Mouse (Mus musculus) lung, embryonic 14.5 days (tissue): Measurements from ENCODE around the gene Tubgcp5. TPM values are rescaled to one million over a fixed set of nuclear protein-coding genes. Genes with fewer than 3 reads are reported as not detected.
A peak's percentile ranks its signal among the peaks of the same experiment; 100 is the strongest.
"Not testable (repeated sequence)": the region's sequence is repeated elsewhere in the genome, so short reads cannot be mapped to it uniquely, and the experiment has no call there.

Experiments
- ATAC-seq: fragments of 200-750 bp; cut with Nextera tagmentation; 2 replicates; pipeline ENCODE4 v1.8.0; 2017; ENCODE audit warnings: mild to moderate bottlenecking, moderate TSS enrichment, moderate library complexity; ENCODE audit not compliant: insufficient read depth
- DNase-seq: peaks from one replicate; pipeline ENCODE4 v3.0.0-alpha.2; 2015
- H3K27ac ChIP-seq: fragments of 300-500 bp; sonication (generic); 2 replicates; pipeline ENCODE4 v1.5.1; 2014; ENCODE audit warnings: low read depth, mild to moderate bottlenecking, moderate library complexity
- H3K27me3 ChIP-seq: fragments of 300-500 bp; sonication (generic); 2 replicates; pipeline ENCODE4 v1.6.1; 2014; ENCODE audit warnings: low read length, control low read depth; ENCODE audit not compliant: insufficient read depth
- H3K36me3 ChIP-seq: fragments of 300-500 bp; sonication (generic); 2 replicates; pipeline ENCODE4 v1.6.1; 2014; ENCODE audit warnings: control low read depth; ENCODE audit not compliant: insufficient read depth
- H3K4me1 ChIP-seq: fragments of 300-500 bp; sonication (generic); 2 replicates; pipeline ENCODE4 v1.6.1; 2014; ENCODE audit warnings: antibody characterized with exemption, control low read depth; ENCODE audit not compliant: insufficient read depth
- H3K4me2 ChIP-seq: fragments of 300-500 bp; sonication (generic); 2 replicates; pipeline ENCODE4 v1.6.1; 2014; ENCODE audit warnings: mild to moderate bottlenecking
- H3K4me3 ChIP-seq: fragments of 300-500 bp; sonication (generic); 2 replicates; pipeline ENCODE4 v1.5.1; 2014; ENCODE audit warnings: low read depth, low read length
- H3K9ac ChIP-seq: fragments of 300-500 bp; sonication (generic); 2 replicates; pipeline ENCODE4 v1.6.1; 2014
- H3K9me3 ChIP-seq: fragments of 300-500 bp; sonication (generic); 2 replicates; pipeline ENCODE4 v1.6.1; 2016; ENCODE audit warnings: low read depth, low read length, control low read depth
- CTCF ChIP-seq: IDR thresholded peaks from 2 replicates; pipeline ENCODE4 v1.5.1; 2016; ENCODE audit warnings: antibody characterized with exemption, low read depth
- WGBS: fragments of 180-500 bp; shearing (Covaris S2); extraction: QIAGEN DNeasy Blood & Tissue Kit; methylation state at CpG from one replicate; pipeline ENCODE4 v1.1.7; 2014; 5-methylcytosine and 5-hydroxymethylcytosine counted together
- polyA plus RNA-seq: library from polyadenylated mRNA; unstranded; fragments of >200 nt; fragmentation: Nextera tagmentation; extraction: Ambion mirVana; gene quantifications from 2 replicates; pipeline ENCODE4 v1.2.1, GENCODE M21; 2014

The Tubgcp5 gene
- polyA plus RNA-seq, 1 experiment from 2014 or later = 30.9 TPM

DNA sequence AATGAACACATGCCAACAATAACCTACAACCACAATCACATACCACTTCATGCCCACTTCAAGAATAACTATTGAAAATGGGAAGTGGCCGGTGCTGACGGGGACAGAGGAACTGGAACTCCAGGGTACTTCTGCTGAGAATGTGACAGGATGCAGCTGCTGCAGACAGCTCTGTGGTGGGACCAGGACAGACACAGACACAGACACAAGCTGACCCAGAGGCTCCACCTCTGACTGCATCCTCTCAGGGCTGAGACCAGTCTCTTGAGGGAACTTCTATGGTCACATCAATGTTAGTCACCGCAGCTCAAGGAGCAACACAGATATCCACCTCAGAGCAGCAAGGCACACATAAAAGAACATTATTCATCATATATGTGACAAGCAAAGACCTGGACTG, 9.4 kb upstream of the Tubgcp5 start:
- no peaks in the 10 kb centered on the region for H3K9me3 ChIP-seq
- 29% methylated on average over 3 of the region's 3 CpGs for WGBS
- peaks cover 4% of the 10 kb centered on the region; the same call in 1 of the 2 replicates for H3K4me1 ChIP-seq
- ATAC-seq = no peak
- H3K9ac ChIP-seq = no peak overlapping the region
- H3K27me3 ChIP-seq = no peaks in the 10 kb centered on the region
- no peaks in the 10 kb centered on the region for H3K36me3 ChIP-seq
- H3K27ac ChIP-seq = no peak overlapping the region
- no peak for TF ChIP-seq CTCF
- H3K4me2 ChIP-seq = no peak overlapping the region
- no peak overlapping the region for H3K4me3 ChIP-seq
- peak; percentile 26 for DNase-seq

DNA sequence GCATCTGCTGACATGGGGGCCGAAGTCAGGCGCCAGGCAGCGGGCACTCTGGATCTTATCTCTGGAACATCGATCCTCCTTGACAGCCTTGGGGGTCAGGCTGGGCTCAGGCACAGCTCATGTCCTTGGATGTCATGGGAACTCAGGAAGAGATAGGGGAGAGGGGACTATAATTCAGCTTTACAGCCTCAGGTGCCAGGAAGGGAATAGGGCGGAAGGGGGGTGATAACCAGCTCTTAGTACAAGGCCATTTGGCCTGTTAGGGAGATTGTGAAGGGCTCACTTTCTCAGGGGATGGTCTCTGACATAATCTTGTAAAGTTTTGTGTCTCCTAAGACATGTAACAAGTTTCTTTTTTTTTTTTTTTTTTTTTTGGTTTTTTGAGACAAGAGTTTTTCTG, 3.4 kb upstream of the Tubgcp5 start:
- WGBS = 29% methylated on average over 5 of the region's 5 CpGs
- not testable (repeated sequence) for H3K27me3 ChIP-seq, DNase-seq, H3K4me1 ChIP-seq, H3K9ac ChIP-seq, H3K9me3 ChIP-seq, ATAC-seq, H3K4me3 ChIP-seq, H3K4me2 ChIP-seq, H3K36me3 ChIP-seq, H3K27ac ChIP-seq

DNA sequence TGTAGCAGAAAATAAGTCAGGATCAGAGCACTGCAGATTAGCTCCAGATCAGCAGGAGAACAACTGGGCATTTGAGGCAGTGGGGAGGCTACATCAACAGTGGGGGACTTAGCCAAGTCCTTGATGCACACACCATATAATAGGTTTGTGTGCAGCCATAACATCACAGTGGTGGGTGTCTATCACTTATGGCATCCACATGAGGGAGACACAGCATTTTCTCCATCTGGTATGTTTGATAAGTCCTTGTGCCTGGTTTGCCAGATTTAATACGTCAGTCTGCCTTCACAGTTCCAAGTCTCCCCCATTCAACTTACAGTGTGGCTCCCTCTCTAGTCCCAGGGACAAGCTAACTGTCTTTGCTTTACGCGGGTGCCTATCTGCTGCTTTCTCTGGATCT, 1.7 kb upstream of the Tubgcp5 start:
- DNase-seq (no peak), ATAC-seq (no peak)
- no peaks in the 10 kb centered on the region for H3K27me3 ChIP-seq
- no peak for TF ChIP-seq CTCF
- H3K27ac ChIP-seq = no peak overlapping the region
- H3K4me2 ChIP-seq = no peak overlapping the region
- H3K4me3 ChIP-seq = no peak overlapping the region
- peaks cover 15% of the 10 kb centered on the region for H3K36me3 ChIP-seq
- no peaks in the 10 kb centered on the region for H3K4me1 ChIP-seq
- H3K9me3 ChIP-seq = no peaks in the 10 kb centered on the region
- no peak overlapping the region for H3K9ac ChIP-seq
- 87% methylated on average over 3 of the region's 3 CpGs for WGBS

- H3K27me3 ChIP-seq = no peaks in the 10 kb centered on the region
- peaks cover 23% of the 10 kb centered on the region for H3K36me3 ChIP-seq
- H3K4me2 ChIP-seq = peak overlapping the region; percentile 75
- ATAC-seq (peak; percentile 25; the same call in 1 of the 2 replicates), DNase-seq (peak; percentile 1)
- no peak for TF ChIP-seq CTCF
- H3K9ac ChIP-seq = peak overlapping the region; percentile 82
- no peaks in the 10 kb centered on the region for H3K9me3 ChIP-seq
- H3K4me3 ChIP-seq = peak overlapping the region; percentile 76
- H3K4me1 ChIP-seq = no peaks in the 10 kb centered on the region
- no peak overlapping the region for H3K27ac ChIP-seq
- 38% methylated on average over 13 of the region's 13 CpGs for WGBS
Measured at GRCm38 (mm10) chr7:55793236-55793951, 560 bp upstream of the Tubgcp5 start.

GRCm38 (mm10) chr7:55799981-55800380, 6.0 kb downstream of the Tubgcp5 start:
- peaks cover 77% of the 10 kb centered on the region for H3K36me3 ChIP-seq
- no peaks in the 10 kb centered on the region for H3K9me3 ChIP-seq
- H3K4me2 ChIP-seq = no peak overlapping the region
- H3K27me3 ChIP-seq = no peaks in the 10 kb centered on the region
- H3K4me3 ChIP-seq = no peak overlapping the region
- WGBS = 83% methylated on average over 3 of the region's 3 CpGs
- H3K4me1 ChIP-seq = no peaks in the 10 kb centered on the region
- H3K27ac ChIP-seq = no peak overlapping the region
- no peak overlapping the region for H3K9ac ChIP-seq
- no peak for TF ChIP-seq CTCF
- DNase-seq (no peak), ATAC-seq (no peak)

DNA sequence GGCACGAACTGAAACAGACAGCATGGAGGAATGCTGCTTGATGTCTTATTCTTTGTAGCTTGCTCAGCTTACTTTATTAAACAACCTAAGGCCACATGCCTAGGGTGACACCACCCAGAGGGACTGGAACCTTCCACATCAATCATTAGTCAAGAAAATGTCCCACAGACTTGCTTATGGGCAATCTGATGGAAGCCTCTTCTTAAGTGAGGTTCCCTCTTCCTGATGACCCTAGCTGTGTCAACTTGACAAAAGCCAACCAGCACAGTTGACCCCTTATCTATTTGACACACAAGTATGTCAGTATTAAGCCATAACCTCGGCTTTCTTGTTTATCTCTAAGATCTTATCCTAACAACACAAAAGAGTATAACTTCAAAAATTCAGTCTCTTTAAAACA, 16.0 kb downstream of the Tubgcp5 start:
- ATAC-seq (no peak), DNase-seq (no peak)
- Histone ChIP-seq H3K9me3 (no peaks in the 10 kb centered on the region), H3K27ac (no peak overlapping the region), H3K4me2 (no peak overlapping the region), H3K9ac (no peak overlapping the region), H3K36me3 (peaks cover 80% of the 10 kb centered on the region), H3K4me3 (no peak overlapping the region), H3K4me1 (no peaks in the 10 kb centered on the region), H3K27me3 (no peaks in the 10 kb centered on the region)
- no peak for TF ChIP-seq CTCF
- WGBS = 75% methylated on average over 2 of the region's 2 CpGs

- ATAC-seq = no peak
- no peak overlapping the region for H3K4me3 ChIP-seq
- H3K4me2 ChIP-seq = no peak overlapping the region
- WGBS = 83% methylated on average over 5 of the region's 5 CpGs
- peaks cover 86% of the 10 kb centered on the region for H3K36me3 ChIP-seq
- no peak overlapping the region for H3K9ac ChIP-seq
- H3K27ac ChIP-seq = no peak overlapping the region
- no peaks in the 10 kb centered on the region for H3K4me1 ChIP-seq
- no peaks in the 10 kb centered on the region for H3K27me3 ChIP-seq
- no peaks in the 10 kb centered on the region for H3K9me3 ChIP-seq
- TF ChIP-seq CTCF = no peak; the same call in 1 of the 2 replicates
- peak; percentile 5 for DNase-seq
Measured at GRCm38 (mm10) chr7:55824468-55824867, 30.5 kb downstream of the Tubgcp5 start.
